Mouse (Mus musculus) cerebellum, adult 2 months (tissue): ENCODE results near the gene Klhl29.

ENCODE experiments used
- CTCF ChIP-seq: fragments of 200-500 bp; IDR thresholded peaks from 2 replicates; pipeline ENCODE4 v1.5.1; 2011; ENCODE audit warnings: low read depth, mild to moderate bottlenecking, control low read depth, low read length, moderate library complexity, borderline replicate concordance; ENCODE audit not compliant: insufficient read depth
- POLR2A ChIP-seq: fragments of 200-500 bp; IDR thresholded peaks from 2 replicates; pipeline ENCODE4 v1.6.1; 2011; ENCODE audit warnings: low read length, control low read depth, borderline replicate concordance; ENCODE audit not compliant: insufficient read depth

DNA sequence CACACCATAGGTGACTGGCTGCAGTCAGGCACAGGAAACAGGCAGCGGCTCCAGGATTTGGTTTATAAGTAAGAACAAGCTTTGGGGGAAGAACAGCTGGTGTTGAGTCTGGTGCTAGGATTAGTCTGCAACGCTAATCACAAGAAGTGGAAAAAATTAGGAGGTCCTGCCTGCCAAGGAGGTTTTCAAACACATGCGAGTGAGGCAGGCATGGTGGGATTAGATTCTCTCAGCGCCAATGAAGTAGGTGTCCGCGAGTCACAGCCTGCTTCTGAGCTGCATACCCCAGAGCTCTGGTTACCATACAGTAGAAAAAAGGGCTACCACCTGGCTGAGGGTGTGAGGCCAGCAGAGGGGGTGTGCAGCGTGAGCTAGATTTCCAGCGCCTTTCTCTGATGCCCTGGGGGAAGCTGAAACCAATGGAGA, 101.0 kb downstream of the Klhl29 start:
- TF ChIP-seq POLR2A (no peak), CTCF (no peak)
